Mouse (Mus musculus) embryo, embryonic 10.5 days (tissue): ENCODE data around the gene Ttc6.

Experiments
- DNase-seq: peaks from one replicate; pipeline ENCODE4 v3.0.0-alpha.2; 2015; ENCODE audit warnings: low spot score

Ttc6 gene

DNA sequence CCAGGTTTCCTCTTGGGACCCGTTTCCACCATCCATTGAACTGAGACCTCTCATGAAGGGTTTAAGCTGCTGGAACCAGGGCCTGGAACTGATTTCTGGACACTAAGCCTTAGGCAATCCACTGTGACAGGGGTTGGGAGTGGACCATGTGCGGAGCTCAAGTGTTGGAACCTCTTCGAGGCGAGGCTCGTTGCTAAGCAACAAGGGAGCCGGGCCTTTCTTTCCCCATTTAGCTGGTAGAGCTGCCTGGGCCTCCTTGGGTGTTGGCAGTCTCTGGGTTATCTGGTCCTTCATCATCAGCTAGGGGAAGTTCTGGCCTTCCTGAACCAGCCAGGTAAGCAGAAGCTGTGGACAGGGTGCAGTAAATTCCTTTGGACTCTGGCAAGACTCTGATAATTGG lies at the start of gene Ttc6:
Ttc6 (plus strand) TSS at position 205 of the 400 bp plus-strand sequence.
- DNase-seq = no peak

- no peak for DNase-seq
Observed at GRCm38 (mm10) chr12:57514552-57514951, 49.4 kb upstream of the Ttc6 start.

GRCm38 (mm10) chr12:57515702-57516377 lies 48.1 kb upstream of the Ttc6 start:
- DNase-seq = no peak

- no peak for DNase-seq
Observed at GRCm38 (mm10) chr12:57528335-57528734, 35.6 kb upstream of the Ttc6 start.

GRCm38 (mm10) chr12:57530474-57530873 lies 33.4 kb upstream of the Ttc6 start:
- DNase-seq = peak; percentile 65

GRCm38 (mm10) chr12:57534517-57534878 lies 29.4 kb upstream of the Ttc6 start:
- DNase-seq = peak; percentile 6

DNA sequence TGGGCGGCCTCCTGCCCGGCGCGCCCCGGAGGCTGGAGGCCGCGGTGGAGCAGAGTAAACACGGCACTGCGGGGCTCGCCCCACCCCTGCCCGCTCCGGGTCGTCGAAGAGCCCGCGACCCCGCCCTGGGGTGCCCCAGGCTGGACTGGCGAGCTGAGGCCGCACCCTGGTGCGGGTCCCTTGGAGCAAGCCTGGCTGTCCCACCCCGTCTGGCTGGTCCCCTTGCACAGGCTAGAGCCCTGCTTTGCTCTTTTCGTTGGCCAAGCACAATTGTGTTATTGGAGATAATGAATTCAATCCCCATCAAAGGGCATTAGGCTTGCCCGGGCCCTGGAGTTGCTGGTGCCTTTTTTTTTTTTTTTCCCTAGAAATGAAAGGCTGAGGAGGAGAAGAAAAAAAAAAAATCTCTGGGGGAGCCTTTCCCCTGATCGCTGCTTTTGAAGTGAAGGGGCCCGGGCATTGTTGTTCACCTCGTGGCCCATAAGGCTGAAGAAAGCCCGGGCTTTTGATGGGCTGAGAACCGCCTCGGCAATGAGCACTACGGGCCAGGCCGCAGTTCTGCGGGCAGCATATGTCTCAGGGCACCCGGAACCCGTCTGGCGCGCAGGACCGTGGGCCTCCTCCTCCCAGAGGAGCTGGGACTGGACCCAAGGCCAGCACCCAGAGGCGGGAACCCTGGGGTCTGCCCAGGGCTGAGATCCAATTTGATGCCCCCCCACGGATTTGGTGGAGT lies 28.9 kb upstream of the Ttc6 start:
- DNase-seq = peak; percentile 70

DNA sequence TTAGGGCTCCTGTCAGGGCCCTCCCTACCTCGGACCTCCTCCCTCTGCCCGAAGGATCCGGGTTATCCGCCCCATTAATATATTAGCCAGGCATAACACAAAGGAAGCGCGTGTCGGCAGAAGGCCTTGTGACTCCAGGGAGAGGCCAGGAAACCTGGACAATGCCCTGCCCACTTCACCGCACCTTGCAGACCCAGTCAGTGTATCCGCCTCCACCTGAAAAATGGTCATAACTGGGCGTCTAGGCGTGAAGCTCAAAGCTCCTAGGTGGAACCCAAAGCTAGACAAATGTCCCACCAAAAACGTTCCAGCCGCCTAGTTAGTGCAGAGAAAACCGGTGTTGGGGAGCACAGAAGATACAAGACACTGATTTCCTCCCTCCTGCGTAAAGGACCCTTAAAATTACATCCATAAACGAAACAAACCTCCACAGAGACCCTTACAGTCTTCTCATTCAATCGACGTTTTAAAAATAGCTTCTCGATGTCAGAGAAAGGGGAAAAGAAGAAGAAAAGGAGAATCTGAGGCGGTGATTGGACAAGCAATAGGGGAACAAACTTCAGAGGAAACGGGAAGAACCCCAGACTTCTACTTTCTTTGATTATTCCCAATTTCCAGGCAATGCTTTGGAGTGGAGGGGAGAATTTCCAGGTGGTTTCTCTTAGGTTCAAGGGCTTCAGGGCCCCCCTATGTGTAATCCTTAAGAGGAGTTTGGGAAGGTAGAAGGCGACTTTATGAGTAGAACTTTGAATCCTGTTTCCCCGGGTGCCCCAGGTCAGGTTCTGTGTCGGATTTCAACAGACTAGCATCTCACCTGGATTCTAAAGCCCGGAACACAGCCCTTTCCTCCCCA lies 27.6 kb upstream of the Ttc6 start:
- DNase-seq = peak; percentile 66

DNA sequence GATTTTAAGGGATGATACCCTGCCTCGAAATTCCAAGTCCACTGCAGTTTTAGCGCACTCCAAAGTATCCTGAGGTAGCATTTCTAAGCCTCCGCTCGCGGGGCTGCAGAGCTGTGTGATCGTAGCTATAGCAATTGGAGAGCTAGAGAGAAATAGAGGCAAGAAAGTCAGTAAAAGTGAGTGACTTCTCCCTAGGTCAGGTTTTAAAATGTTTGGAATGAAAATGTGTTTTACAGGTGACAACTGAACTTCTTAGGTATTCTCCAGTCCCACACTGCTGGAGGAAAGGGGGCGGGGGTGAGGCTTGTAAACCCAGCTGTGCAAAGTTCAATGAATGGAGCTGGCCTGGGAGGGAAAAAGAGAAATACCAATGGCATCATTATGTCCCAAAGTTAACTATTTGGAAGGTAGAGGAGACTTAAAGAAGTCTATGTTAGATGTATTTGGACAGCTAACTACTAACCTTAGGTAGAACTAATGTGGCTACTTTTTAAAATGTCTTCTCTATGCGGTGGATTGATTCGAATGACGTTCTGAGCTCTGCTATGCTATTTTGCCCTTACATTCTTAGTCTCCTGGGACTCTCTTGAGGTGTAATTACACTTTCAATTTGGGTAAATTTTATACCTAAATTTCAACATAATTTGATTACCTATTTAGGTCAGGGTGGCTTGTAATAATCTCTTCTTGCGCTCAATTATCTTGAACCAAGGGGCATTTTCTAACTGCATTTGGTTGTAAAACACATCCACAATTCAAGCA lies 26.8 kb upstream of the Ttc6 start:
- peak; percentile 67 for DNase-seq

DNA sequence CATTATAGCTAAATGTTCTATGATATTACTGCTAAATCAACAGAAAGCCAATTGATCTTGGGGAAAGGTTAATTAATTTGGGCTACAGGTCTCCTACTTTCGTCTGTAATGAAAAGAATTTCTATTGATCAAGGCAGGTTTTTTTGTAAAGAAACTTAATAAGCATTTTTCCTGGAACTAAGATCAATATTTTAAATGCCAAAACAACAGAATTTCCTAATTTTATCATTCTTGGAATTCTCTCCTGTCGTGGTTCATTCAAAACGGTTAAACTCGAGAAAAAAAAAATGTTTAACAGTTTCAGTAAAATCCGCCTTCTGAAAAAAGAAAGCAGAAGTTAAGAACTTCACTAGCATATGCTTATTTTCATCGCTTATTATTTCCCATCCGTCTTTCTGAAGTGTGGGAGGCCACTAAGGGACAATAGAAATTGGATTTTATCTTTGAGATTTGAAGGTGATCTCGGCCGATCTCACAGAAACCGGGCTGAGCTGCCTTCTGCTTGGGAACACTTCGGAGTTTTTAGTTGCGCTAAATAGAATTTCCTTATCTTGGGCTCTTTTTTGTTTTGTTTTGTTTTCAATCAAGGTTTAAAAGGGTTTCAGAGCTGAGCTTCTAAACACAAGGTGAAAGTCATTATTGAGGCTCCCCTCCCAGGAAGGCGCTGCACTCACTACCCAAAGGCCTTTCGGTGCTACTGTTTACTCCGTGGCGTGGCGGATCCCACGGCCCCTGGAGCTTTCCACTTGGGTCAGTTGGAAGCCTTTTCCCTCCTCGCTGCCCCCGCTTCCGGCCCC lies 25.9 kb upstream of the Ttc6 start:
- DNase-seq = peak; percentile 55

DNA sequence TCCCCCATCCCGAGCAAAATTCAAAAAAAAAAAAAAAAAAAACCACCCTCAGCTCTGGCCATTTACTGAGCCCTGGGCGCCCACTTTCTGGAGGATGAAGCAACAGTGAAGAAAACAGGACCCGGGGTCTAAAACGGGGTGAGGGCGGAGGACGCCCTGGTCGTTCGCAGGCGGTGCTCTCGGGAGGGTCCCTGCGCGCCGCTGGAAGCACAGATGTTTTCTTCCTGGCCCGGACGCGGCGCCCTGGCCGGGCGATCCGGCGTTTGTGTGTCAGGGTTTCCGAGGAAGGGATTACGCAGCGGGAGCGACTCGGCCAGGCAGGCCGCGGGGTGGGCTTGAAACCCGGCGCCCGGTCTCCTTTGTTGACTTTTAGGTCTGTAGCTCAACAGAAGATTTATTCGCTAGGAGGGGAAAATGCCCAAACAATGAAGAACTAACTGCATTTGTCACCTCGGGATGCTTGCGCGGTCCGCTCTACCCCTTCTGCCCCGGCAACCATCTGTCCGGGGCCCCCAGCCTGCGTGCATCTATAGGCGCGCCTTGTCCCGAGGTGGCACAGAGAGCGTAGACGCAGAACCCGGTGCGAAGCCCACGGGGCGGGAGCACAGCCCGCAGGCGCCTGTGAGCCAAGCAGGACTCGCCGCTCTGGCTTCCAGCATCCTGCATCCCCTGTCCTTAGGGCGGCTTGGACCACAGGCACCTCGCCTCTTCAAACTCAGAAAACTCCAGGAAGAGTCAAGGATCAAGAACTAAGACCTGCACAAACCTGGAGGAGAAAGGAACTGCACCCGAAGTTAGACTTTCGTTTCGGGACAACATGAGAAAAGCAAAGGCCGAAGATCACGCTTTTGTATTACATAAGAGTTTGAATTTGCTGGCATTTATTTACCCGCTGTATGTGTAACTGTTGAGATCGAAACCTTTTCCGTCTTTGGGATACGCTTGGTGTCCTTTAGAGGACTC lies 25.0 kb upstream of the Ttc6 start:
- DNase-seq = peak; percentile 76

DNA sequence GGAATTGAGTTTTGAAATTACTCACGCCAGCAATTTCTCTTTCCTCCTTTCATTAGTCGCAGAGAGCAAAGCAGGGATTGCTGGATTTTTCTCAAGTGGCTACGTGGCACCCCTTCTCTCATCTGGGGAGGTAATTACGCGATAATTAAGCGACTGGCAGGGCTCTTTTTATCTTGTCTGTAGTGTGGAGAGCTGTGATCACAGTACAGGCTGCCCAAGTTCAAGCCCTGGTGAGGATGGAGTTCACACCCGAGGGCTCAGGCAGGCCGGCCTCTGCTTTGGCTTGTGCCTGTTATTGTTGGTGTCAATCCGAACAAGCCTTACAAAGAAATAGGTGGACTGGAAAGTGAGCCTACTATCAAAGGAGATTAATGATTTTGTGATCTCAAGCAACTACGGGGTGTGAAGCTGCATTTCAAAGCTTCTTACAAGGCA lies 24.3 kb upstream of the Ttc6 start:
- peak; percentile 77 for DNase-seq

DNA sequence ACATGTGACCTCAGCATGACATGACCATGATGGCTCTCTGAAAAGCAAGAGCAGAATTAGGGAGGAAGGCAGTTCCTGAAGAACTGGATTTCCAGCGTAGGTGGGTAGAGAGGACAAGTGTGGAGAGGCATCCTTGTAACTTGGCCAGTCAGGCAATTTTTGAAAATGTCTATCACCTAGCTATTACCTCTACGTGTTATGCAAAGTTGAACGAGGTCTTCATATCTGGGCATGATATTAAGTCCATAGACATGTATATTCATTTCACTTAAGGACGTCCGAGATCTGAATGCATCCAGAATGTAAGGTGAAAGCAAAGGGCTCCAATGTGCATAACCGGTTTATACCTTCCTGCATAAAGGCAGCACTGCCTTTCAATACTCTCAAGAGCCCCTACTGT lies 22.8 kb upstream of the Ttc6 start:
- peak; percentile 62 for DNase-seq

DNA sequence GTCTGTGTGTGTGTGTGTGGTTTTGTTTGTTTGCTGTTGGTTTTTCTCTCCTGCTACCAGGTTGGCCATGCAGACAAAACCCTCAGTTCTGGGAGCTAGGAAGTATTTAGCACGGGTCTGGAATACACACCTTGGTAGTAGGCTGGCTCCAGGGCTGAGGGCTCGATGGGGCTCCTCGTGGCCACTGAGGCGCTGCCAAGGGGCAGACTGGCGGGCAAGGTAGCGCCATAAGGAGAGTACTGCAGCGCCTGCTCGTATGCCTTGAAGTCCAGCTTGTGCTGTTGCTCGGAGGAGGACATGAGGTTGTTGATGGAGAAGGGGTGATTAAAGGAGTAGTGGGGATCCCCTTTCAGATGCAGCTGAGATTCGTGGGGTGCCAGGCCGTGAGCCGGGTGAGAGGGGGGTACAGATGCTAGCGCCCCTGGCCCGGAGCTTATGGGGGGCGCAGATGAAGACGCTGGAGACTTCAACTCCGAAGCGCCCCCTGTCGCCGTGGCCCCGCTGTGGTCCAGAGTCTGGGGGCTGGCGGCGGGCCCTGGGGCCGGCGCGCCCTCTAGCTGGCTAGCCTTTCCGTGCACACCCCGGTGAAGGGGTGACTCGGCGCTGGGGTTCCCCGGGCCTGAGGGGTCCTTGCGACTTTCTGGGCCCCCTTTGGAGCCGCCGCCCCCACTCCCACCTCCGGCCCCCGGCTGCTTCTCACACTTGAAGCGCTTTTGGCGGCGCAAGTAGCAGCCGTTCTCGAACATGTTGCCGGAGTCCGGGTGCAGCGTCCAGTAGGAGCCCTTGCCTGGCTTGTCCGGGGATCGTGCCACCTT lies 21.8 kb upstream of the Ttc6 start:
- peak; percentile 61 for DNase-seq

- DNase-seq = peak; percentile 52
Observed at GRCm38 (mm10) chr12:57542746-57543626, 20.9 kb upstream of the Ttc6 start.

GRCm38 (mm10) chr12:57543627-57543991 lies 20.3 kb upstream of the Ttc6 start:
- DNase-seq = no peak

DNA sequence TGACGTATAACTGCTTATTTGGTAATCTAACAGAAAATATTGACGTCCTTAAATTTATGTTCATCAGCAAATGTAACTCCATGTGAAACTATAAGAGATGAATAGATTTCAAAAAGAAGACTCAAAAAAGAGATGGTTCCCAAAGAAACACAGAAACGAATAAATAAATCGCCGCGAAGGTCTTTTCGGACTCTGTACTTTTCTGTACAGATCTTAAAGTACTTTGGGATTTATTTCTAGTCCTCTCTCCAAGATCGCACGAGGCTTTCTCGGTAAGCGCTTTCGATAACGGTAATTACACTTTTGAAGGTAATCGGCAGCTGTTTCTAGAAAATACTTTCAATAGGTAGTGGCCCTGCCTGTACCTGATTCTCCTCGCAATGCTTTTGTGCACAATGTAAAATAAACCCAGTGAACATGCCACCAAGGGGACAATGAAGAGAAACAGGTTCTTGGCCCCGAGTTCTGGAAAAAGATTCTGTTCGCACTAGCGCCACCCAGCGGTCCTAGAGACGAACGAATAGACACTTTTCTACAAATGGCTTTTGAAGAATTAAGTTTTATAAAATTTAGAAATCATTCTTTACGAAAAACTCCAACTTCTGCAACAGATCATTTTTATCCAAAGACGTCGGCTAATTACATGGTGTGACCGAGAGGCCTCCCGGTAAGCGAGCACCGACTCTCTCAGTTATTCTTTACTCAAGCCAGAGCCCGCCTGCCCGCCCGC lies 19.1 kb upstream of the Ttc6 start:
- DNase-seq = peak; percentile 93
